In the genomic region with DNA sequence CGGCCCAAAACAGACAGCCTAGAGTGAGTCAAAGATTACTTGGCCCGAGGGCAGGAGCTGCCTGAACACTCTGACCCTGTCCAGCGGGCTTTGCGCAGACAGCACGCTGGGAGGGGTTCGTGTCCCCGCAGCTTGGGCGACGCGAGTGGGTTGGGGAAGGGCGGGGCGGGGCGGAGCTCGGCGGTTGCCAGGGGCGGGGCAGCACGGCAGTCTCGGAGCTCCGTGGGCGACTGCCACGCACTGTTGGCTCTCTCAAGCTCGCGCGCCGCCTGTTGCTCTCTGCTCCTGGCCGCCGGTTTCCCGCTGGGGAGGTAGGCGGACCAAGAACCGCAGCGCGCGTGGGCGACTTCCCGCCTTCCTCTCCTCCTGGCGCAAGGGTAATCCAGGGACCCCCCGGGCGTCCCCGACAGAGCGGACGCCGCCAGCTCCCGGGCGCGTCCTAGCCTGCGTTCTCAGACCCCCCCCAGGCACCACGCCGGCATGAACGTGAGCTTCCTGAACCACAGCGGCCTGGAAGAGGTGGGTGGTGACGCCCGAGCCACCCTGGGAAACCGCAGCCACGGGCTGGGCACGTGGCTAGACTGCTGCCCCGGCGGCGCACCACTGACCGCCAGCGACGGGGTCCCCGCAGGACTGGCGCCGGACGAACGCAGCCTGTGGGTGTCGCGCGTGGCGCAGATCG, we compare ENCODE assay signal across 8 mouse cellular contexts. TPM values are rescaled to one million over a fixed set of nuclear protein-coding genes. Genes with fewer than 3 reads are reported as not detected.
A peak's percentile ranks its signal among the peaks of the same experiment; 100 is the strongest.
DNase-seq lines count a peak whose midpoint lies in the region; ATAC-seq and TF ChIP-seq lines count a peak whose summit lies in the region.

A gene (plus strand): TSS at position 270 of the 682 bp plus-strand sequence.

- no peaks in the 10 kb centered on the region for H3K4me1 ChIP-seq in heart, adult 2 months (ENCODE audit: control insufficient read depth, insufficient read depth, low read length)
- peaks cover 14% of the 10 kb centered on the region for H3K4me1 ChIP-seq in forebrain, embryonic 13.5 days
- H3K4me1 ChIP-seq in midbrain, embryonic 10.5 days: peaks cover 23% of the 10 kb centered on the region
- H3K4me1 ChIP-seq in stomach, postnatal 0 days (replicated peaks; ENCODE audit: control insufficient read depth, insufficient read depth): no peaks in the 10 kb centered on the region

- TF ChIP-seq CTCF in heart, adult 2 months (IDR thresholded peaks at IDR 0.05): no peak
- no peak for TF ChIP-seq CTCF in stomach, postnatal 0 days (IDR thresholded peaks at IDR 0.05; ENCODE audit: low read depth)

- peak; percentile 87 for DNase-seq in heart, adult 11 months
- no peak for DNase-seq in heart, adult 2 months
- peak; percentile 46 for DNase-seq in Muller cell, postnatal 12 days (ENCODE audit: inconsistent ontology term)
- DNase-seq in layer of hippocampus, adult 8-10 months (ENCODE audit: low spot score in 2 of 2): peak; percentile 81 to 86
- peak; percentile 27 for DNase-seq in midbrain, embryonic 10.5 days (ENCODE audit: low spot score)
- DNase-seq in stomach, postnatal 0 days (ENCODE audit: low spot score): peak; percentile 24

- H3K36me3 ChIP-seq in heart, adult 2 months (ENCODE audit: control insufficient read depth, insufficient read depth, low read length): no peaks in the 10 kb centered on the region
- no peaks in the 10 kb centered on the region for H3K36me3 ChIP-seq in forebrain, embryonic 13.5 days (ENCODE audit: poor library complexity, severe bottlenecking)
- H3K36me3 ChIP-seq in midbrain, embryonic 10.5 days: no peaks in the 10 kb centered on the region
- no peaks in the 10 kb centered on the region for H3K36me3 ChIP-seq in stomach, postnatal 0 days (ENCODE audit: control insufficient read depth, insufficient read depth, low read length)

- H3K27me3 ChIP-seq in heart, adult 2 months (ENCODE audit: control insufficient read depth, insufficient read depth, low read length): peaks cover 15% of the 10 kb centered on the region
- peaks cover 90% of the 10 kb centered on the region for H3K27me3 ChIP-seq in forebrain, embryonic 13.5 days
- H3K27me3 ChIP-seq in midbrain, embryonic 10.5 days (ENCODE audit: low read depth, poor library complexity, severe bottlenecking): peaks cover 82% of the 10 kb centered on the region
- peaks cover 14% of the 10 kb centered on the region; the same call in 1 of the 2 replicates for H3K27me3 ChIP-seq in stomach, postnatal 0 days (ENCODE audit: control insufficient read depth, insufficient read depth, low read length)

- ATAC-seq in forebrain, embryonic 13.5 days: no peak
- no peak; the same call in 1 of the 2 replicates for ATAC-seq in stomach, postnatal 0 days (ENCODE audit: low FRiP score, low TSS enrichment)
- no peak for ATAC-seq in erythroid progenitor cell, adult 5-6 weeks (replicated peaks; ENCODE audit: low FRiP score, poor library complexity, severe bottlenecking)

- H3K9me3 ChIP-seq in forebrain, embryonic 13.5 days (replicated peaks): no peaks in the 10 kb centered on the region
- H3K9me3 ChIP-seq in midbrain, embryonic 10.5 days (replicated peaks): peaks cover 1% of the 10 kb centered on the region; the same call in 1 of the 2 replicates
- no peaks in the 10 kb centered on the region for H3K9me3 ChIP-seq in stomach, postnatal 0 days (ENCODE audit: control insufficient read depth, low read length)

- H3K4me2 ChIP-seq in forebrain, embryonic 13.5 days: peak within 1 kb of the TSS; percentile 62
- H3K4me2 ChIP-seq in stomach, postnatal 0 days (replicated peaks; ENCODE audit: low read depth): peak within 1 kb of the TSS; percentile 52

- H3K27ac ChIP-seq in heart, adult 2 months: no peak within 1 kb of the TSS
- no peak within 1 kb of the TSS for H3K27ac ChIP-seq in forebrain, embryonic 13.5 days
- no peak within 1 kb of the TSS for H3K27ac ChIP-seq in midbrain, embryonic 10.5 days (replicated peaks)
- H3K27ac ChIP-seq in stomach, postnatal 0 days (replicated peaks): no peak within 1 kb of the TSS

- intact Hi-C loops in heart, adult 2 months (cut with DNase I): no loop called here

- H3K4me3 ChIP-seq in heart, adult 2 months: no peak within 1 kb of the TSS
- H3K4me3 ChIP-seq in forebrain, embryonic 13.5 days: peak within 1 kb of the TSS; percentile 38
- peak within 1 kb of the TSS; percentile 49 for H3K4me3 ChIP-seq in midbrain, embryonic 10.5 days
- peak within 1 kb of the TSS; percentile 30 for H3K4me3 ChIP-seq in stomach, postnatal 0 days (ENCODE audit: low read depth, low read length)

- TF ChIP-seq EP300 in heart, adult 2 months (IDR thresholded peaks at IDR 0.05; ENCODE audit: insufficient read depth, low read depth, low read length): no peak
- TF ChIP-seq EP300 in stomach, postnatal 0 days (optimal IDR thresholded peaks at IDR 0.05): no peak

- no peak within 1 kb of the TSS for H3K9ac ChIP-seq in heart, adult 2 months (ENCODE audit: low read depth, low read length)
- H3K9ac ChIP-seq in forebrain, embryonic 13.5 days: no peak within 1 kb of the TSS
- no peak within 1 kb of the TSS for H3K9ac ChIP-seq in stomach, postnatal 0 days (ENCODE audit: low read length)

- H3K79me2 ChIP-seq in heart, adult 2 months (replicated peaks; ENCODE audit: control insufficient read depth, insufficient read depth, low read length): no peaks in the 10 kb centered on the region

- TF ChIP-seq POLR2A in heart, adult 2 months (IDR thresholded peaks at IDR 0.05; ENCODE audit: insufficient read depth, low read depth, low read length): no peak

- 1% methylated on average over 71 of the region's 71 CpGs for WGBS in heart, adult 2 months
- WGBS in forebrain, embryonic 13.5 days: under 1% methylated on average over 62 of the region's 71 CpGs
- WGBS in midbrain, embryonic 10.5 days: 1% methylated on average over 71 of the region's 71 CpGs
- WGBS in stomach, postnatal 0 days: under 1% methylated on average over 65 of the region's 71 CpGs

RNA-seq across cellular contexts. Expression of the gene that starts here (rescaled TPM):
- not detected for total RNA-seq in heart, adult 2 months (2021)
- polyA plus RNA-seq in heart, adult 2 months (2012; rRNA removed): not detected in 2 replicates
- polyA plus RNA-seq in forebrain, embryonic 13.5 days (2015; fragmentation: Nextera tagmentation; extraction: Ambion mirVana): 1.6 and 2.7 TPM in 2 replicates
- 100 to 1,000 TPM in 1 of 4 experiments, 10 to 100 TPM in 3; 77.2 to 102 (median 98.0) TPM for total RNA-seq in layer of hippocampus, adult 8-10 months (2022)
- polyA plus RNA-seq in midbrain, embryonic 10.5 days (2016; fragmentation: Nextera tagmentation; extraction: Ambion mirVana): 0.14 TPM in 1 of 2 replicates, not detected in the other
- 0.16 and 0.25 TPM in 2 replicates for polyA plus RNA-seq in stomach, postnatal 0 days (2015; fragmentation: Nextera tagmentation; extraction: Ambion mirVana)
- not detected in 2 replicates for total RNA-seq in erythroid progenitor cell, adult 5-6 weeks (2015; ENCODE audit: low replicate concordance)
- total RNA-seq in erythroid progenitor cell, adult 5-6 weeks (2017; ENCODE audit: low replicate concordance): not detected in 2 replicates

Comparison
In these comparisons a context has a peak if more than half of its experiments do, and no peak if none do; other contexts are left out.
1. RNA of the gene that starts here (total RNA-seq): 77.2 to 102 TPM in layer of hippocampus, adult 8-10 months; not detected in heart, adult 2 months and not detected in erythroid progenitor cell, adult 5-6 weeks; every median in the first group is over 10 times any median in the second.
2. DNase-seq: peak in heart, adult 11 months (single experiment), Muller cell, postnatal 12 days (single experiment) and layer of hippocampus, adult 8-10 months (2 of 2); none in heart, adult 2 months (0 of 2).
3. Peak in DNase-seq and H3K4me3 ChIP-seq in midbrain, embryonic 10.5 days; RNA of the gene not detected or under 1 TPM.
4. Peak in DNase-seq, H3K4me3 ChIP-seq and H3K4me2 ChIP-seq in stomach, postnatal 0 days; RNA of the gene not detected or under 1 TPM.